Mouse (Mus musculus) brain, embryonic 14.5 days (tissue): Measurements from ENCODE around the gene Hs3st6. TPM values are rescaled to one million over a fixed set of nuclear protein-coding genes. Genes with fewer than 3 reads are reported as not detected.

Source experiments
- DNase-seq: peaks from one replicate; pipeline ENCODE4 v3.0.0-alpha.2; 2011; ENCODE audit warnings: low read depth
- CTCF ChIP-seq: fragments of 200-500 bp; IDR thresholded peaks from 2 replicates; pipeline ENCODE4 v1.5.1; 2012; ENCODE audit warnings: inconsistent platforms, mild to moderate bottlenecking, moderate library complexity, borderline replicate concordance; ENCODE audit not compliant: insufficient read depth, insufficient read length; ENCODE audit errors: extremely low read depth
- POLR2A ChIP-seq: fragments of 200-500 bp; IDR thresholded peaks from 2 replicates; pipeline ENCODE4 v1.6.1; 2012; ENCODE audit warnings: mild to moderate bottlenecking, inconsistent platforms, borderline replicate concordance; ENCODE audit not compliant: poor library complexity, insufficient read depth, insufficient read length, severe bottlenecking; ENCODE audit errors: extremely low read depth
- polyA plus RNA-seq: library from polyadenylated mRNA; depleted of rRNA; stranded (reverse); fragments of >200 nt; gene quantifications from 2 replicates; pipeline ENCODE4 v1.2.3, GENCODE M21; 2012; rRNA removed

The Hs3st6 gene
- polyA plus RNA-seq, 1 experiment: 0.88 TPM

DNA sequence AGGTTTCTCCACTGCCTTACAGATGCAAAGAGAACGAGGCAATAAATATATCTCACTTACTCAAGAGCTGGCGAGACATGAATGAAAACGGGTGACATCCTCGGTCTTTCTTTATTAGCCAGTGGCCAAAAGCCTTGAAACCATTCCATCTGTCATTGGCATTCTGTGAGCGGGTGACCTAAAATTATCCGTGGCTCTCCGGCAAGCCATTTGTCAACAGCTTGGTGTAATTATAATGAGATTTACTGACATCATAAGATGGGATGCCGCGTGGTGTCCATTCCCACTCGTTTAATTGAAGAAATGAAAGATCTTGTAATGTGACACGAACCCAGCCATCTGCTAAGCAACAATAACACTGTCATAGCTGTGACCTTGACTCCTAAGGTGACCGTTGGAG, 42.0 kb downstream of the Hs3st6 start:
- TF ChIP-seq CTCF (no peak), POLR2A (no peak)
- peak; percentile 15 for DNase-seq

GRCm38 (mm10) chr17:24796969-24797368, 44.2 kb downstream of the Hs3st6 start:
- TF ChIP-seq CTCF (no peak), POLR2A (no peak)
- DNase-seq: no peak

GRCm38 (mm10) chr17:24798229-24798628, 45.4 kb downstream of the Hs3st6 start:
- no peak for DNase-seq
- TF ChIP-seq POLR2A (no peak), CTCF (no peak)

DNA sequence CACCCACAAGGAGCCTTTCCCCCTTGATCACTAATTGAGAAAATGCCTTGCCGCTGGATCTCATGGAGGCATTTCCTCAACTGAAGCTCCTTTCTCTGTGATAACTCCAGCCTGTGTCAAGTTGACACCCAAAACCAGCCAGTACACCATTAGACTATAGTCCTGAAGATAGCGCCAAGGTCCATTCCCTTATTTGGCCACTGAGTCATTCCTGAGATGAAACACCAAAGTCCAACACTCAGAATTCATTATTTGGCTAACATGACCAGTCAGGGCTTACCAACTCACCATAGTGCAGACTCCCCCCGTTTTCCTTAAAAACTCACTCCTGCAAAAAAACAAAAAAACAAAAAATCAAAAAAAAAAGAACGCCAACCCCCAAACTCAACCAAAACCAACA, 46.7 kb downstream of the Hs3st6 start:
- no peak for DNase-seq
- no peak for TF ChIP-seq CTCF
- TF ChIP-seq POLR2A: no peak

- TF ChIP-seq CTCF (no peak), POLR2A (no peak)
- no peak for DNase-seq
Measured at GRCm38 (mm10) chr17:24800524-24800923, 47.7 kb downstream of the Hs3st6 start.

DNA sequence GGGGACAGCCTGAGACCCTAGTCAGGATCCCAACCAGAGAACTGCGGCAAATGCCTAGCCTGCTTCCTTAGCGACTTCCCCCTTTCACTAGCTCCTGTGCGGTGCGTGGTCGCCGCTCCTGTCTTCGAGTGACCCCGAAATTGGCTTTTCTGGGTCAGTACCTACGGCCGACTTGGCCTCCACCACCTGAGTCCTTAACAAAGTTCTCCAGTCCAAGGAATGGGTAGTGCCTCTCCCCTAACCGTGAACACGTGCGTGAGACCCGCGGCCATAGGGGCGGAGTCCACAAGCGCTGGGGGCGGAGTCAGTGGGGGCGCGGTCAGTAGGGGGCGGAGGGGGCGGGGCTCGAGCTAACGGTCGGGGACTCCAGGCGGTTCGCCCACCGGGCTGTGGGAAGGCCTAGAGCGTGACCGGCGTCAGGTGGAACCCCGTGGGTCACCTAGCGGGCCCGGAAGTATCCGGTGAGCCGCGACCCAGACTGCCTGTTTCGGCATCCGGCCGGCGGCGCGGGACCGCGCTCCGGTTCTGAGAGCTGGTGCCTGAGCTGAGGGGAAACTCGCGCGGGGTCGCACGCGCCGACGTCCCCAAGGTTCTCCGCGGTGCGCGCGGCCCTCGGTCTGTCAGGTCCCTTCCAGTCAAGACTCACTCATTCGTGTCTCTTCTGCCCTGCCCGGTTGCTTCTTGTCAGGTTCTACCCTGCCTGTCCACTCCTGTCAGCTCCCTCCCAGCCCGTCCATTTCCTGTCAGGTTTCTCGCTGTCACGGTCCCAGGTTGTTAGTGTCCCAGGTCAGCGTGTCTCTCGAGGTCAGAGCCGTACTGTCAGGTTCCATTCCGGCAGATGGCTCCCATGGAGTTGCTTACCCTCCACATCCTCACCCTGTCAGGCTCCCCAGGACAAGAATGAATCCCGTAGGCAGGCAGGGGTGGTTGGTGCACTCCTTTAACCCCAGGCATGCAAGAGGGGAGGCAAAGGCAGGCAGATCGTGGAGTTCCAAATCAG, 51.5 kb downstream of the Hs3st6 start, which contains the start of gene Meiob:
Gene Meiob (plus strand): TSS at position 338 of the 1,000 bp plus-strand sequence.
- TF ChIP-seq CTCF: no peak
- no peak for TF ChIP-seq POLR2A
- DNase-seq: peak; percentile 79

Other genes starting within 250 kb of the Hs3st6 start
- 310 and 422 TPM in 2 replicates for gene Traf7, start 225.1 kb upstream of the Hs3st6 start, polyA plus RNA-seq
- 3.2 and 5.6 TPM in 2 replicates for gene Rab26, start 218.8 kb upstream of the Hs3st6 start, polyA plus RNA-seq
- gene Pkd1, start 203.2 kb upstream of the Hs3st6 start, polyA plus RNA-seq: 65.9 and 74.2 TPM in 2 replicates
- 189 and 190 TPM in 2 replicates for gene Tsc2, start 120.4 kb upstream of the Hs3st6 start, polyA plus RNA-seq
- gene Nthl1, start 120.3 kb upstream of the Hs3st6 start, polyA plus RNA-seq: 10.4 and 15.3 TPM in 2 replicates
- gene Slc9a3r2, start 102.7 kb upstream of the Hs3st6 start, polyA plus RNA-seq: 30.7 and 34.3 TPM in 2 replicates
- gene Npw, start 94.5 kb upstream of the Hs3st6 start, polyA plus RNA-seq: 0.23 TPM in 1 of 2 replicates, not detected in the other
- gene Zfp598, start 83.3 kb upstream of the Hs3st6 start, polyA plus RNA-seq: 76.3 and 102 TPM in 2 replicates
- gene Syngr3, start 63.0 kb upstream of the Hs3st6 start, polyA plus RNA-seq: 82.5 and 94.2 TPM in 2 replicates
- gene Gfer, start 56.8 kb upstream of the Hs3st6 start, polyA plus RNA-seq: 28.8 and 29.2 TPM in 2 replicates
- 7.6 and 10.7 TPM in 2 replicates for gene Noxo1, start 56.8 kb upstream of the Hs3st6 start, polyA plus RNA-seq
- 75.0 and 95.7 TPM in 2 replicates for gene Tbl3, start 45.3 kb upstream of the Hs3st6 start, polyA plus RNA-seq
- gene Rnf151, start 34.9 kb upstream of the Hs3st6 start, polyA plus RNA-seq: 0.54 and 0.64 TPM in 2 replicates
- gene Rps2, start 34.9 kb upstream of the Hs3st6 start, polyA plus RNA-seq: 1,770 and 1,849 TPM in 2 replicates
- 245 and 253 TPM in 2 replicates for gene Ndufb10, start 28.5 kb upstream of the Hs3st6 start, polyA plus RNA-seq
- 0.05 and 0.08 TPM in 2 replicates for gene Rpl3l, start 25.2 kb upstream of the Hs3st6 start, polyA plus RNA-seq
- gene Msrb1, start 16.3 kb upstream of the Hs3st6 start, polyA plus RNA-seq: 28.0 and 31.5 TPM in 2 replicates
- not detected in 2 replicates for gene Meiob, start 51.3 kb downstream of the Hs3st6 start, polyA plus RNA-seq
- gene Hagh, start 87.2 kb downstream of the Hs3st6 start, polyA plus RNA-seq: 39.7 and 46.3 TPM in 2 replicates
- 13.9 and 14.8 TPM in 2 replicates for gene Fahd1, start 97.4 kb downstream of the Hs3st6 start, polyA plus RNA-seq
- 0.14 TPM in 1 of 2 replicates, not detected in the other for gene Igfals, start 113.0 kb downstream of the Hs3st6 start, polyA plus RNA-seq
- gene Nubp2, start 133.4 kb downstream of the Hs3st6 start, polyA plus RNA-seq: 29.5 and 36.3 TPM in 2 replicates
- gene Spsb3, start 133.7 kb downstream of the Hs3st6 start, polyA plus RNA-seq: 84.5 and 105 TPM in 2 replicates
- gene Eme2, start 142.1 kb downstream of the Hs3st6 start, polyA plus RNA-seq: 41.0 and 50.3 TPM in 2 replicates
- gene Mrps34, start 142.1 kb downstream of the Hs3st6 start, polyA plus RNA-seq: 94.6 and 120 TPM in 2 replicates
- gene Nme3, start 143.5 kb downstream of the Hs3st6 start, polyA plus RNA-seq: 71.5 and 91.4 TPM in 2 replicates
- gene Mapk8ip3, start 184.0 kb downstream of the Hs3st6 start, polyA plus RNA-seq: 217 and 242 TPM in 2 replicates
- 62.9 and 65.5 TPM in 2 replicates for gene Jpt2, start 207.7 kb downstream of the Hs3st6 start, polyA plus RNA-seq